Comparison of ENCODE assay signal across 25 mouse cellular contexts in genomic region chr16:95864646-95865045, GRCm38 (mm10).
A peak's percentile ranks its signal among the peaks of the same experiment; 100 is the strongest.
DNase-seq lines count a peak whose midpoint lies in the region; ATAC-seq and TF ChIP-seq lines count a peak whose summit lies in the region.
"Had no signal": no experiment of that assay in that cellular context is flagged by ENCODE, and none has a peak within 500 bp of the region (broad histone marks: within the 10 kb centered on the region; RNA-seq: fewer than 3 reads in every experiment).

No protein-coding gene starts in this region.

- no peak for TF ChIP-seq CTCF in kidney, adult 2 months (conservative IDR thresholded peaks at IDR 0.05; ENCODE audit: insufficient read depth, insufficient read length, low read depth, low read length)

- H3K36me3 ChIP-seq in kidney, adult 2 months (ENCODE audit: control insufficient read depth, insufficient read depth, low read length), result no peaks in the 10 kb centered on the region
- H3K36me3 ChIP-seq in forebrain, embryonic 13.5 days (ENCODE audit: poor library complexity, severe bottlenecking), result no peaks in the 10 kb centered on the region
- H3K36me3 ChIP-seq: hindbrain, embryonic 12.5 days; limb, embryonic 15.5 days; liver, embryonic 15.5 days; midbrain, embryonic 15.5 days; neural tube, embryonic 13.5 days had no signal

- 75% methylated on average over 4 of the region's 4 CpGs for WGBS in kidney, adult 2 months
- 89% methylated on average over 4 of the region's 4 CpGs for WGBS in forebrain, embryonic 13.5 days

- no peaks in the 10 kb centered on the region for H3K27me3 ChIP-seq in kidney, adult 2 months (replicated peaks; ENCODE audit: control insufficient read depth, insufficient read depth, low read length)
- H3K27me3 ChIP-seq in forebrain, embryonic 13.5 days, result no peaks in the 10 kb centered on the region
- H3K27me3 ChIP-seq: hindbrain, embryonic 12.5 days; limb, embryonic 15.5 days; liver, embryonic 15.5 days; midbrain, embryonic 15.5 days; neural tube, embryonic 13.5 days had no signal

- H3K9ac ChIP-seq in forebrain, embryonic 13.5 days, result no peak overlapping the region
- H3K9ac ChIP-seq: hindbrain, embryonic 12.5 days; liver, embryonic 15.5 days; midbrain, embryonic 15.5 days; neural tube, embryonic 13.5 days had no signal

- H3K4me3 ChIP-seq in kidney, adult 2 months (ENCODE audit: insufficient read depth, low read depth, low read length), result no peak overlapping the region
- H3K4me3 ChIP-seq in forebrain, embryonic 13.5 days, result no peak overlapping the region
- H3K4me3 ChIP-seq: hindbrain, embryonic 12.5 days; layer of hippocampus, adult 2 months; limb, embryonic 15.5 days; liver, embryonic 15.5 days; midbrain, embryonic 15.5 days; myocyte; neural tube, embryonic 13.5 days had no signal

- H3K27ac ChIP-seq in kidney, adult 2 months (ENCODE audit: insufficient read depth, low read depth, low read length), result no peak overlapping the region
- H3K27ac ChIP-seq in forebrain, embryonic 13.5 days, result no peak overlapping the region
- H3K27ac ChIP-seq: hindbrain, embryonic 12.5 days; layer of hippocampus, adult 2 months; limb, embryonic 15.5 days; liver, embryonic 15.5 days; macrophage; midbrain, embryonic 15.5 days; neural tube, embryonic 13.5 days had no signal

- intact Hi-C loops in heart, postnatal 14 days (cut with DNase I), result loop anchor here (5.0 kb wide), 1 partner anchor 117 kb away; no protein-coding TSS in a partner anchor

- H3K9me3 ChIP-seq in forebrain, embryonic 13.5 days (replicated peaks), result no peaks in the 10 kb centered on the region
- H3K9me3 ChIP-seq: hindbrain, embryonic 12.5 days; limb, embryonic 15.5 days; liver, embryonic 15.5 days; midbrain, embryonic 15.5 days; neural tube, embryonic 13.5 days had no signal

- peaks cover 7% of the 10 kb centered on the region for H3K4me1 ChIP-seq in kidney, adult 2 months (ENCODE audit: control insufficient read depth, insufficient read depth, low read length)
- no peaks in the 10 kb centered on the region for H3K4me1 ChIP-seq in forebrain, embryonic 13.5 days
- H3K4me1 ChIP-seq: midbrain, embryonic 15.5 days had no signal

- no peak for ATAC-seq in forebrain, embryonic 13.5 days
- ATAC-seq: forebrain, embryonic 14.5 days; intestine, postnatal 0 days; midbrain, embryonic 15.5 days had no signal

- DNase-seq in heart, adult 11 months, result peak; percentile 97
- DNase-seq in heart, postnatal 14 days, result no peak
- peak; percentile 13 for DNase-seq in kidney, adult 2 months
- DNase-seq in kidney, adult 18-20 months, result no peak
- DNase-seq in thymus, postnatal 14 days, result peak; percentile 43
- no peak for DNase-seq in thymus, postnatal 36 days
- DNase-seq: adrenal gland, postnatal 25 days; cerebellum, adult 9-10 months; gastrocnemius, postnatal 36 days; kidney, postnatal 14 days; layer of hippocampus, postnatal 36 days; retina, postnatal 1 day; right cerebral cortex, postnatal 25 days; spleen, adult 18-20 months had no signal

- no peak for TF ChIP-seq POLR2A in kidney, adult 2 months (IDR thresholded peaks at IDR 0.05; ENCODE audit: low read depth, low read length)

- no peak overlapping the region for H3K4me2 ChIP-seq in forebrain, embryonic 13.5 days
- H3K4me2 ChIP-seq: hindbrain, embryonic 12.5 days; limb, embryonic 15.5 days; liver, embryonic 15.5 days; midbrain, embryonic 15.5 days; neural tube, embryonic 13.5 days had no signal

Comparison
In these comparisons a context has a peak if more than half of its experiments do, and no peak if none do; other contexts are left out.
1. DNase-seq: peak in heart, adult 11 months (single experiment), kidney, adult 2 months (single experiment) and thymus, postnatal 14 days (single experiment); none in heart, postnatal 14 days (0 of 2), kidney, adult 18-20 months (single experiment) and thymus, postnatal 36 days (0 of 2).